Mouse (Mus musculus): ENCODE measurements at regions not wholly inside any gene's neighbourhood (a gene's known extent, or its start where the extent isn't known, plus 50 kb on each side); places are given as distances from the start of the nearest gene placed in this dataset.
A peak's percentile ranks its signal among the peaks of the same experiment; 100 is the strongest.

GRCm38 (mm10) chr8:6227901-6228300, 1122.8 kb upstream of the Slc10a2 start:
- DNase-seq = no peak

- DNase-seq = no peak
Measured at GRCm38 (mm10) chr8:6225194-6225593, 1120.0 kb upstream of the Slc10a2 start.

- no peak for DNase-seq
Measured at GRCm38 (mm10) chr8:6207617-6208349, 1102.6 kb upstream of the Slc10a2 start.

- DNase-seq = no peak
Measured at GRCm38 (mm10) chr8:6204051-6204745, 1099.0 kb upstream of the Slc10a2 start.

- DNase-seq = no peak
Measured at GRCm38 (mm10) chr8:6191431-6191830, 1086.3 kb upstream of the Slc10a2 start.

GRCm38 (mm10) chr8:6188422-6188821, 1083.3 kb upstream of the Slc10a2 start:
- no peak for DNase-seq

GRCm38 (mm10) chr8:6186561-6186960, 1081.4 kb upstream of the Slc10a2 start:
- no peak for DNase-seq

GRCm38 (mm10) chr8:6179602-6180001, 1074.5 kb upstream of the Slc10a2 start:
- no peak for DNase-seq

GRCm38 (mm10) chr8:6166433-6166832, 1061.3 kb upstream of the Slc10a2 start:
- DNase-seq = no peak

GRCm38 (mm10) chr8:6165230-6165629, 1060.1 kb upstream of the Slc10a2 start:
- DNase-seq = no peak

GRCm38 (mm10) chr8:6164758-6165157, 1059.6 kb upstream of the Slc10a2 start:
- no peak for DNase-seq

GRCm38 (mm10) chr8:6144588-6144987, 1039.4 kb upstream of the Slc10a2 start:
- DNase-seq = no peak

GRCm38 (mm10) chr8:6140090-6140489, 1034.9 kb upstream of the Slc10a2 start:
- no peak for DNase-seq

GRCm38 (mm10) chr8:6139171-6139570, 1034.0 kb upstream of the Slc10a2 start:
- no peak for DNase-seq

- DNase-seq = no peak
Measured at GRCm38 (mm10) chr8:6132243-6132751, 1027.1 kb upstream of the Slc10a2 start.

- DNase-seq = no peak
Measured at GRCm38 (mm10) chr8:6125265-6125664, 1020.1 kb upstream of the Slc10a2 start.

GRCm38 (mm10) chr8:6119506-6119905, 1014.4 kb upstream of the Slc10a2 start:
- no peak for DNase-seq

GRCm38 (mm10) chr8:6111351-6111750, 1006.2 kb upstream of the Slc10a2 start:
- no peak for DNase-seq

GRCm38 (mm10) chr8:6090028-6090427, 984.9 kb upstream of the Slc10a2 start:
- no peak for DNase-seq

GRCm38 (mm10) chr8:6043939-6044577, 938.9 kb upstream of the Slc10a2 start:
- DNase-seq = peak; percentile 4

GRCm38 (mm10) chr8:6012206-6012605, 907.1 kb upstream of the Slc10a2 start:
- DNase-seq = no peak

GRCm38 (mm10) chr8:6011182-6011581, 906.0 kb upstream of the Slc10a2 start:
- no peak for DNase-seq

- no peak for DNase-seq
Measured at GRCm38 (mm10) chr8:6010712-6011111, 905.6 kb upstream of the Slc10a2 start.

- no peak for DNase-seq
Measured at GRCm38 (mm10) chr8:6002612-6003011, 897.5 kb upstream of the Slc10a2 start.
